Mouse (Mus musculus) ZHBTc4 (cell line): ENCODE data around the gene Ptpn14.

Source experiments
- DNase-seq: peaks from one replicate; pipeline ENCODE4 v3.0.0-alpha.2; 2011; ENCODE audit warnings: low read depth, low spot score

Ptpn14 gene

DNA sequence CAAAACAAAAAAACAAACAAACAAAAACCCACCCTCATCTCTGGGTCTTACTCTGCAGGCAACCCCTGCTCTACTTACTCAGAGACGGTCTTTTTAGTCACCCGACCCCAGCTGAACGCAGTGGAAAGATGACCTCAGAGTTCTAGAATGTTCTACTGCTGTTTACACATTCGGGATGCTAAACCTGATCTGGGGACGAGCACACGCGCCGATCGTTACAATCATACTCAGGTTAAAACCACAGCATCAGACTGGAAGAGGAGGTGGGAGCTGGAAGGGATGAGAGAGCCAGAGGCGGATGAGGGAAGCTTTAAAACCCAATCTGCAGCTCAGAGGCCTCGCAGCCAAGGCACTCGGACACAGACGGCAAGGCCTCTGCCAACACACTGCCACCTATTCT is 170.6 kb downstream of the Ptpn14 start:
- no peak for DNase-seq

- DNase-seq: no peak
Measured at GRCm38 (mm10) chr1:189899526-189899925, 171.5 kb downstream of the Ptpn14 start.

- no peak for DNase-seq
Measured at GRCm38 (mm10) chr1:189902413-189902812, 174.3 kb downstream of the Ptpn14 start.

DNA sequence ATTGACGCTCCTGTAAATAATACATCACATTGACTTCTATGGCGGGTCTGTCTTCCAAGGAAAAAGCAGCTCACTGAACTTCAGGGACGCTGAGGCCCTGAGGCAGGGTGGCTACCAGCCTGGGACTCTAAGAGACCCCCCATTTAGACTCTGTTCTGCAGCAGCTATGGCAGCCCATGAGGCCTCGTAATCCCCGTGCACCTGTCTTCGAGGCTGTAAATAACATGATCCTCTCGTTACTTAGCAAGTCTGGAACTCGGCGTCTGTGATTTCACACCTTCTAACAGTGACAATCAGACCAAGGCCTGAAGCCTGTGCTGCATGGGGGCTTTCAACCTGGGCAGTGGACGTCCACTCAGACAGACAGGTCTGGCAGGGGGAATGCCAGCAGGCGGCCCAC is 175.1 kb downstream of the Ptpn14 start:
- no peak for DNase-seq

- no peak for DNase-seq
Measured at GRCm38 (mm10) chr1:189910685-189911345, 182.7 kb downstream of the Ptpn14 start.

DNA sequence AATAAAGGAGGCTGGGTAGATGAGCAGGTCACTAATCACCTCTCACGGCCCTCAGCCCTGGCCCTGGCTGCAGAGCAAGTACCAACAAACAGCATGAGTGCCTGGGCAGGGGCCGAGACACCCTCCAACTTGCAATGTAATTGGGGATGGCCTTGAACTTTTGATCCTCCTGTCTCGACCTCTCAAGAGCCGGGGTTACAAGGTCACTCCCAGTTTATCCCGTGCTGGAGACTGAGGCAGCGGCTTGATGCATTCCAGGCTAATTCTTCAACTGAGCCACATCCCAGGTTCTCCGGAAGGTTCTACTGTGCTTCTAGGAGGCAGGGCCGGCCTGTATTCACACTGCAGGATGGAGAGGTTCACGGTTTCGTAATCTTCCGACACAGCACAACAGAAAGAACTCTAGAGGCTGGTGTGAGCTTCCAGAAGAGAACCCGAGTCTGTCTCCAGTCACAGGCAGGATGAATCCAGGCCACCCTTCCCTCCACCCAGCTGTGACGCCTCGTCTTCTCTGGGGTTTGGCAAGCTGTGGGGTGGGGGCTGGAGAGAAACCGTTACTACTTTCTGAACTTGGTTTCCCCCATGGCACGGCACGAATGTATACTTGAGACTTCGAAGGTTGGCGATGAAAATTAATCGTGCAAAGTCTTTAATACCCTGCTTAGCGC is 185.2 kb downstream of the Ptpn14 start:
- no peak for DNase-seq

GRCm38 (mm10) chr1:189916422-189917125 is 188.5 kb downstream of the Ptpn14 start:
- DNase-seq: peak; percentile 67

DNA sequence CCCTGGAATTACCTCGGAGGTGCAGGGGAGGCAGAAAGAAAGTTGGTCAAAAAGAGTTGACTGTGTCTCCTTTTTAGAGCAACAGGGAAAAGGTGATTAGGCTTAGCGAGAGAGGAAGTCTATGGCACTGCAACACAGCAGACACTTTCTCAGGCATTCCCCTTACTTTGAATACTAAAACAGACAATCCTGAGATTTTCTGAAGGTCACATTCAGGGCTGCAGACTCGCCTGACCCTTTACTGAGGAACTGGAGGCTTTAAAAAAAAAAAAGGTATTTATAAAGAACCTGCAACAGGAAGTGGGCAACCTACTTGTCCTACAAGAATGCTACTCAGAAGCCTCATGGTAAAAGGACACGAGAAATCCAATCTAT is 189.0 kb downstream of the Ptpn14 start:
- no peak for DNase-seq

DNA sequence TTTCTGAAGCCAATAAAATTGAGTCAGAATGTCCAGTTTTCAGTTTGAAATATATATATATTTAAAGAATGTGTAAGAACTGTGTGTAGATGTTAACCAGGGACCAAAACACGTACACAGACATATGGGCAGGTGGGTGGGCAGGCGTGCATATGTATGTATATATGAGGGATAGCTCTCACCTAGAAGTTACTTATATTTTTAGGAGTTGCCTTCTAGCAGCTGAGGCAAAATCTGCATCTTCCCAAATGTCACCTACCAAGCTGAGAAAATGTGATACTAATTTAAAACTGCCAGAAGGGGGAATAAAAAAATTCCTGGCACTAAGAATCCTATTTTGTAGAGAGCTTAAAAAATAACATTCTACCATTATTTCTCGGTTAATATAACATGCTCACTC is 191.7 kb downstream of the Ptpn14 start:
- DNase-seq: no peak

DNA sequence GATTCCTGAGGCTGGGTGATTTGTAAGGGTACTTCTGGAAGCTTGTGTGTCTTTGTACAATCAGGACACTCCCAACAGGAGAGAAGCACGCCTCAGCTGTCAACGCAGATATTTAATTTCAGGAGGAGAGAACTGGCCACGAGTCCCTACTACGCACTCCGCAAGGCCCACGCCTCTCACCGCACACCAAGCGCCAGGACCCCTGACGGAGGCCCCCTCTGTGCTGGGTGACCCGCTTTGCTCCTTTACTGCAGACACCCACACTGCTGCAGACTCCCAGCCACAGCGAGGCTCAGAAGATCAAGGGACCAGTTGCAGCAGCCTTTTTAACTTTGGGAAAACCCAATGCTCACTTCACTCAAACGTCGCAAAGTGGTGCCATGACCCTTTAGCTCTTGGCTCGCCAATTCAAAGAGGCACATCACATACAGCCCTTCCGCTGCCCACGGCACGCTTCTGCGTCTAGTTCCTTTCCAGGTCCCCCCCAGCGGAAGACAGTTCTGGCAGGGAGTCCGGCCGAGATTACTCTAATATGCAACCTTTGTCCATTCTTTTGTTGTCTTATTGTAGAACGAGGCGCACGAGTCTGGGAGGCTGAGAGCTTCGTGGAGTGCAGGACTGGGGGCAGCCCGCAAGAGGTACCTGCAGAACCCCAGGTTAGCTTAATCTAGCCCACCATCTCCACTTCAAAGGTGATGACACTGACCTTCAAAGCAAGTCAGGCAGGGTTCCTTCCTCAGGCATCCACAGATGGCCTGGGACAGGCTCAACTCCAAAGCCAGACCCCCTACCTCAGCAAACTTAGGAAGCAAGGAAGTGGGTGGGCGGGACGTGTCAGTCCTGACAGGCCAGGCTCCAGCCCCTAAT is 192.9 kb downstream of the Ptpn14 start:
- no peak for DNase-seq

GRCm38 (mm10) chr1:189921568-189921817 is 193.4 kb downstream of the Ptpn14 start:
- DNase-seq: no peak

GRCm38 (mm10) chr1:189921818-189922592 is 193.9 kb downstream of the Ptpn14 start, which contains the start of gene Smyd2:
TSS of gene Smyd2 (minus strand) at chr1:189922363.
- DNase-seq: peak; percentile 88

DNA sequence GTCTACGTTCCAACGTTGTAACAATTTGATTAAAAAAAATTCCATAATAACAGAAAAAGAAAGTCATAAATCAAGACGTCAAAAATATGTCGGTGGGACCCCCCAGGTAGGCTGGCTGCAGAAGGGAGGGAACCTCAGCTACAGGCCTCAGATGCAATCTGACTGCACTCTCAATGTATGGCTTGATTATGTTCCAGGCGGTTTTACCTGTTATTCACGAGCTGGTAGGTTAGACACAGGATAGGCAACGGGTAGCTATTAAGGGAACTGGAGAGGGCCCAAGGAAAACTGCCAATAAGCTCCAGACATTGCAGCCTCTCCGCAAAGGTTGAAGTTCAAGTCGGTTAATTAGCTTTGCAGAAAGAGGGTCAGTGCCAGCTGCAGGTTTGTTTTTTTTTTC is 194.7 kb downstream of the Ptpn14 start:
- DNase-seq: no peak

DNA sequence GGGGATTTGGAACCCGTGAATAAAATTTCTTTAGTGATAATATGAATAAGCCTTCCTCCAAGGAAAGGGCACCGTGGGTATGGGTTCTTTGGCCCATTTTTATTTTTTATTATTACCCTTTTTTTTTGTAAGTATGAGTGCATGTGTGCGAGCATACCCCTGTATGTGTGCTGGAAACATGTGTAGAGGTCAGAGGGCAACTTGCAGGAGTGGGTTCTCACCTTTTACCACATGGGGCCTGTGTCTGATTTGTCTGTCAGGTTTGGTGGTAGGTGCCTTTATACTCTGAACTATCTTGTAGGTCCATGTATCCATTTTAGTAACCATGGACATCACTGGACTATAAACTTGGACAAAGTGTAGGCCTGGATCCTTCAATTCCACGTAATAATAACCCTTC is 195.1 kb downstream of the Ptpn14 start:
- DNase-seq: no peak

DNA sequence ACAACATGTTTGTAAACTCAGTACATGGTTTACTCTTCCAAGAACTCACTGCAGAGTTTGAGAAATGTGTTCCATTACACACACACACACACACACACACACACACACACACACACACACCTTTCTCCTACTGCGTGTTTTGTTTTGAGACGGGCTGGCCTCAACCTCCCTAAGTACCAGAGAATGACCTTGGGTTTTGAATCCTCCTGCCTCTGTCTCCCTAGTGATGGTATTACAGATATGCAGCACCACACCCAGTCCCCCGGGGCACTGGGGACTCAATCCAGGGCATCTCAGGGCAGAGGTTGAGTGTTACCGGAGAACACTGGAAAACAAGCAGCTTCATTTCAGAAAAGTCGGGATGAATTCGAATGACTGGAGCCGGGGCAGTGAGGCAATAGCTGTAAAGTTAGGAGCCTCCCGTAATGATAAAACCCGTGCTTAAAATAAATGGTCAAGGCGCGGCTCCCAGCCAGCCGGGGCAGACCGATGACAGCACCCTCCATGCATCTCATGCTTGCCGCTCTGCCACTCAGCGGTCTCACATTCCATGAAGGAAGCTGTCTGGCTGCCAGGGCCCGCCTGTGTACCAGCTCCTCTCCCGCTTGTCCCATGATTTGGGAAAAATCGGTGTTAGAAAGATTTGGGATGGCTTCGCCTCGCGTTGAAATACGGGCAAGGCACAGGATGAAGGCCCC is 196.0 kb downstream of the Ptpn14 start:
- peak; percentile 81 for DNase-seq

- no peak for DNase-seq
Measured at GRCm38 (mm10) chr1:189926279-189926678, 198.2 kb downstream of the Ptpn14 start.
